Mouse (Mus musculus): ENCODE measurements at regions not wholly inside any gene's neighbourhood (a gene's known extent, or its start where the extent isn't known, plus 50 kb on each side); places are given as distances from the start of the nearest gene placed in this dataset.
A peak's percentile ranks its signal among the peaks of the same experiment; 100 is the strongest.

DNA sequence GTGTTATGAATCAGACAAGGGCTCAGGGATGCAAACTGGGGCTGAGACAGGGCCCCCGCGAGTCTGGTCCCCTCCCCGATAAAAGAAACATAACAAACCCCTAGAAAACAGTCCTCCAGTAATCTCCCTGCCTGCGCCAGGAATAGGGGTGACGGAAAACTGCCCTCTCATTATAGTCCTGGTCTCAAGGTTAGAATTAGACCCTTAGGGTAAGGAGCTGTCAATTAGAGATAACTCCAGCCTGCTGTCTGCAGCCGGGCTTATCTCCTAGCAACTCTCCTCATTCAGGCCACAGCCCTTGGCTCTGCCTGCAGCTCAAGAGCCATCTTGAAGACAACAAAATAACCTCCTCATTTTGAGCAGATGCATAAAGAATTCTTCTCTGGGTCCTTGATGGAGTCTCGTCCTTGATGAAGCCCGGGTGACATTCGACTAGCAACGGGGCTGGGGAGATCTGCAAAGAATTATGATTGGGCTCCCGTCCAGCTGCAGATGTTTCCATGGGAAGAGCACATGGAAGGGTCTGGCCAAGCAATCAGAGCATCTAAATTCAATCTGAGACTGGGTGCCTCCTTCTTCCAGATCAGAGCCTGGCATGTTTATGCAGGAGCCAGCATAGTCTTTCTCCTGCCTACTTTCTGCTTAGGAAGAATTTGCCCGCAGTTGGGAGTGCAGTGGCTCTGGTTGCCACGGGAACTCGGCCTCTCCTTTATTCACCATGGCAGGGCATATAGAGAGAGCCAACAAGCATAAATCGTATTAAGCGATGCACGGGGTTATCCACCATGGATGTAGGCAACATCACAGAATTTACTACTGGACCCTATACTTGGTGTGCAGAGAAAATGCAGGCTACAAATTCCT is 281.2 kb downstream of the Sox11 start:
- DNase-seq, result no peak

DNA sequence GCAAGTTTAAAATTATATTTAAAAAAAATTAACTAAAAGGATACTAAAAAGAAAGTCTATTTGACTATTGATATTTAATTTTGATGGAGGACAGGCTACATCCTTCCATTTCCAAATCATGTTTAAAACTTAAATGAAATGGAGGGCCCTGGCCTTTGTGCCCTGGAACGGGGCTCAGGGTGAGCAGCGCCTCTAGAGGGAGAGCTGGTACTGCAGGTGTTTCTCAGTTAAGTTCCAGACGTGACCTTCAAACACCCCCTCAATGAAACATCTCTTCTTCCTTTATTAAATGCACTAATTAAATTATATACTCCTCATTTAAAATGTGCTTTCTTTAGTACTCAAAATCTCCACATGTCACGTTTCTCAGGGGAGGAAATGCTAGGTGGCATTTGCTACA is 282.5 kb downstream of the Sox11 start:
- DNase-seq, result peak; percentile 39

DNA sequence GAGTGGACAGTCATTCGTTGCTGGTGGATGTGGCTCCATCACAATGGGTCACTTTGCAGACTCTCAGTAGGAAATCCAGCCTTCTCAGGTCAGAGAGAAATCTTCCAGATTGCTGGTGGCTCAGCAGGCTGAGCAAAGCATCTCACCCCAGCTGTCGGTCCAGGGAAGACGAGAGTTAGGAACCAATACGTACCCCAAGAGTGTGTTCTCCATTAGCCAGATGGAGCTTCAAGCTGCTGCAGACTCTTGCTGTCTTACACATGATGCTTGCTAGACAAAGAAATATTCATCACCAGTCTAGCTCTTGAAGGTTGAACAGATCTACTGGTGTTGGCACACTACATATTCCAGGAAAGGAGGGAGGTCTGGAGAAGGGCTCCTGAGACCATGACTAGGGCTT is 288.0 kb downstream of the Sox11 start:
- no peak for DNase-seq

DNA sequence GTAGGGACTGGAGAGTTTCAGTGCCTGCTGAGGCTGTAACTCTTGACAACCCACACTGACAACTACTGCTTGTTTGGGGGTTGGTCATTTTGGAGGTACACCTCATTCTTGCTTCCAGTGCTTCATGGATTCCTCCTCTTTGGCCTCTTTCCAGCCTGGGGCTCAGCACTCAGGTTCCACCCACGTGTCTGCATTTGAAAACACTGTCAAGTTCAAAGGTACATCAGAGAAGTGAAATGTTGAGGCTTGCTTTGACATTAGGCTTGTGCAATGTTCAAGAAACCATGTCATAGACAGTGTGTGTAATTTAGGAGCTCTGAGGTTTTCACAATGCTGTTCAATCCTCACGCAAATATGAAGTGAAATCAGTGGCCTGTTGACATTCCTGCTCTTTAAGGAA is 304.5 kb downstream of the Sox11 start:
- no peak for DNase-seq

DNA sequence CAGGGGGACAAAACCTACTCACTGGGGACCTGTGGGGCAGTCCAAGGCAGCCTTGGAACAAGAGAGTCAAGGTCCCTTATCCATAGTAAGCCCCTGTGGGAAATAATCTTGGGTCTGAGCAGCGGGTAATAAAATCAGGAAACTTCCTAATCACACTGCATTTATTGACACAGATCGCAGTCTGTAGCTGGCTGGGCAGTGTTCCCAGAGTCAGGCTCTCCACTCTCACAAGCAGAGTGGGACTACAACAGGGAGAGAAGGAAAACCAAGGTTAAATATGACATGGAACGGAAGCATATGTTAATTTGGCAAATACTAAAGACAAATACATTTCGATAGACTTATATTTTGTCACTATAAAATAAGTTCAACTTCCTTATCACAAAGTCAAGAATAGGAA is 322.6 kb downstream of the Sox11 start:
- no peak for DNase-seq

DNA sequence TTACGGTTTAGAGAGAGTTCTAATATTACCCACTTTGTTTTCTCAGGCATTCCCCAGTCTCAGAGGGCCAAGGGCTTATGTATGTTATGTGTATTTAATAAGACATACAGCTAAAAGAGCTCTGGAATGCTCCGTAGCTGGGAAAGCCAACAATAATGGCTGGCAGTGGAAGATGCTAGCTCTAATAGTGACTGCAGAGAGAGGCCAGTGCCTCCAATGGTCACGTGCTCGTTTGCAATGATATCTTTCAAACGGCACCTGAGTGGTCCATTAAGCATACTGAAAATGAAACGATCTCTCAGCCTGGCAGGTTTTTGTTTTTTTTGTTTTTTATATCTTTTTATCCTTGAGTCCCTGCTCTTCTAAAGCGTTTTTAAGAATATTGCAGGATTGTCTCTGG is 324.0 kb downstream of the Sox11 start:
- DNase-seq, result no peak

DNA sequence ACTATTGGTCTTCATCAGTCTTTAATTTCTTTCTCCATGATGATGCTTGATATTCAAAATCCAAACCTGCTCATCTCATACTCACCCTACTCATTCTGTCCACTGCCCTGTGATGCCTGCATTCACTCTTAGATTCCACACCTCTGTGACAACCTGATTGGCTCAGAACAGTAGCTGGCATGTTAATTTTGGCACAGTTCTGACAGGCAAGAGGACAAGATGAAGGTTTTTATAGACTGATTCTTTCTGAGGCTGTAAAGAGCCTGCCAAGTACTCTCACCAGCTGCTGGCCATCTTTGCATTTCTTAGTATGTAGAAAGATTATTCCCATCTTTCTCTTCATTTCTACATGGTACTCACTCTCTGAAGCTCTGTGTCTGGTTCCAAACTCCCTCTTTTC is 343.1 kb downstream of the Sox11 start:
- no peak for DNase-seq

DNA sequence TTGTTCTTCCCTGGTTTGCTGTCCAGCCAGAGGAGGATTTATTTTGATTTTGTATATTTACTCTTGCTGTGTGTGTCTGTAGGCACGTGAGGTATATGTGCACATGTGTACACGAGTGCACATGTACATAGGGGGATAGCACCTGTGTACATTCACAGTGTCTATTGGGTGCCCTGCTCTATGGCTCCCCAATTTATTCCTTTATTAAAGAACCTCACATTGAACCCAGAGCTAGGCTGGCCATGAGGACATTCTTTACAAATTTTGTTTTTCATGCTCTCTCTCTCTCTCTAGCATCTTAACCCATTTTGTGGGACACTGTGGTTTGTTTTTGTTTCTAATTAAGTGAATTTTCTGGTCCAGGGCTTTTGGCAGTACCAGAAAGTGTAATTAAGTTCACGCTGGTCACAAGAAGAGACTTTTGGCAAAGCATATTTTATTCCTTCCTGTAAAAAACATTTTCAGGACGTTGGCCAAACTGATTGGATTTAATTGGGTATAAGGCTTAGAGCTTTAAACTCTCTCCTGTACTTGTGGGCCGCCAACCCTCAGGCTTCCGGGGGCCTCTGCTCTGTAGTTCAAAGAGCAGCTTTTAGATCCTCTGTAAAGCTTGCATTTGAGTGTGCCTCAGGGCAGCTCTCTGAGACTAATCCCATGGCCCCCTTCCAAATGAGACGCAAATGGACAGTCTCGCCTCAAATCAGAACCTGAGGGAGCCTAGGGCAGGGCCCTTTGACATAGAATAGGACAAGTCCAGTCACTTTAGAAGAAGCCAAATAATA is 365.9 kb downstream of the Sox11 start:
- DNase-seq, result no peak

DNA sequence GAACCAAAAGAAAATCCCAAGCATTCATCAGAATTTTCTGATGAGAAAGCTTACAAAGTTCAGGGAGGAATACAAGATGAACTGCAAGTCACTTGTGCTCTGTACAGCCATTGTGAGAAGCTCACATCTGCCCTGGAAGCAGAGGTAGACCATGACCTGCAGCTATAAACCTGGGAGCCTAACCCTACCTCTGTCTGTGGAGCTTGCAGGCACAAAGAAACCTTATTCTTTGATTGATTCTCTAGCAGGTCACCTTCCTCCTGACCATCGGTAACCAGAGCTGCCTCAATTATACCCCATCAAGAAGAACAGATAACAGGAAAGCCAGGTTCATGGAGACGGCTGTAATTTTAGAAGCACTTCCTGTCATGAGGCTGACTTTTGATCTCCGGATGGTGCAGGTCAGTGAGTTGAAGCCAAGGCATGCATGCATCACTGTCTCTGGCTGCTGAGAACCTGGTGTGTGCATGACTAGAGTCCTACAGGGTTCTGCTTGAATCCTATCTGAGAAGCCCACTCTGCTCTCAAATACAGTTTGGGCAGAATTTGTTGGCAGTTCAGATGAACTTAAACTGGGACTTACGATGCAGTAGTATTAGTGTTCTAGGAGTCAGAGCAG is 369.8 kb downstream of the Sox11 start:
- no peak for DNase-seq

DNA sequence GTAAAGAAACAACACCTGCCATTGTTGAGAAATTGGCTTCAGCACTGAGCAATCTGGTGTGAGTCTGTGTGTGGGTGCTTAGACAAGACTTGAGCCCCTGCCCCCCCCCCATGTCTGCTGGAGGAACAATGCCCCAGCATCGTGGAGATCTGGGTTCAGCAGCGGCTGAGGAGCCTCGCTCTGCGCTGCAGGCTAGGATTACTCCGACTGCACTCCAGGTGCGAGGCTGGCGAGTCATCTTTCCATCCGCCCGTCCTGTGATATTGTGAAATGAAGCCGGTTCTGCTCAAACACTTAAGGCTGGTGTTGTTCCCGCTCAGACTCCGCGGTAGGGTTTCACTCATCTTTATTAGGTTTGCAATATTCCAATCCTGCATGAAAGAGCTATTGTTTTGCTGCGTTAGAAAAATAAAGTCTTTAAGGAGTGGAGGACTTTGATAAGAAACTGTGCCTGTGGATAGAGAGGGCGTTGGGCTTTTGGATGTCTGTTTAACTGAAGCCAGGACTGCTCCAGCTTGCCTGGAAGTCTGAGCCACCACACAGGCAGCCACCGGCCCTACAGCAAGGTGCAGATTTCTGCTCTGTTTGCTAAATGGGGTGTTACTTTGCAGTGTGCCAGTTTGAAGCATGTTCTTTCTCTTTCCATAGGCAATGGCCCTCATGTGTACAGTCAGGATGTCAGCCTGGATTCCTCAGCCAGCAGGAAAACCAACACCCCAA is 375.2 kb downstream of the Sox11 start:
- DNase-seq, result no peak

DNA sequence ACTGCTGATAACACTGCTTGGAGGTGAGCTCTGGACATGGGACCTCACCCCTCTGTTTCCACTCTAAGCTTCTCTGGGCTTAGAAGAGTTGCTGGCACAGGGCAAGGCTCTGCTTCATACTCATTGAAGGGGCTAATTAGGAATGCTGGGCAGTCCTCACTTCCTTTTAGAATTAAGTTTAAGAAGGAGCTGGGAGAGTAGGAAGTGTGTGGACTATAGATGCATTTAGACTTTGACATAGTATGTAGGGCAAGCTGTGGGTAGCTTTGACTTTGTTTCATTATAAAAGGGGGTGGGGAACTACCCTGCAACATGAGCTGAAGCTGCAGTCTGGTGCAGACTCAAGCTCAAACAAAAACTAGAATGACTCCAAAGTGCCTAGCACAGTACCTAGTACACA is 378.5 kb downstream of the Sox11 start:
- no peak for DNase-seq

DNA sequence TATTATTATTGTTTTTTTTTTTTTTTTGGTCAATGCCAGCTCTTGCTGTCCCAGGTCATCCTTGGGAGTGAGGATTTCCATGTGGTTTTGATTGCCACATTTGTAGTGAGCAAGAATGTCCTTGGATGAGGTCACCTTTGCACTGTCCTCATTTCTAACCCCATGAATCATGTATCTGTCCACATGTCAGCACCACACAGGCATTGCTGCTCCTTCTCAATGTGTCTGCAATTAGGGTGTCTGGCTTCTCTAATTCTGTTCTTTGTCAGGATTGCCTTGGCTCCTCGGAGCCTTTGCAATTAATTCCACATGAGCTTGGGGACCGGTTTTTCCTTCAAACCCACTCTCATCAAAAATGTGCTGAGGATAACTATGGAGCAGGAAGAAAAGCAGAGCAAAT is 402.5 kb downstream of the Sox11 start:
- DNase-seq, result no peak

DNA sequence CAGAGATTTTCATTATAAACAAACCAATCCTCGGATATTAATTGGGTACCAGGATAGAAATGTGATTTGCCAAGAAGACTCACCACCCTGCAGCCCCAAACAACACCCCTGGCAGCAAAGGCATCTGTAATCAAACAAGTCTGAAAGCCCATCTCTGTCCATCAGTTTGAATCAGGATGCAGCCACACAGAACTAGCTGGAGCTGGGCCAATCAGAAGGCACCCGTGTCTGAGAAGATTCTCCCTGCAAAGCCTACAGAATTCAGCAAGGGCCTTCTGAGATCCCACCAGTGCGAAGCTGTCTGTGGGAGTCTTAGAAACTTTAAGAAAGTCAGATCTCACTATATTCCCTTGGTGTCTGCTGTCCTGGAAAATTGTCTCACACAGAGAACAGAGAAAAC is 404.5 kb downstream of the Sox11 start:
- DNase-seq, result no peak

DNA sequence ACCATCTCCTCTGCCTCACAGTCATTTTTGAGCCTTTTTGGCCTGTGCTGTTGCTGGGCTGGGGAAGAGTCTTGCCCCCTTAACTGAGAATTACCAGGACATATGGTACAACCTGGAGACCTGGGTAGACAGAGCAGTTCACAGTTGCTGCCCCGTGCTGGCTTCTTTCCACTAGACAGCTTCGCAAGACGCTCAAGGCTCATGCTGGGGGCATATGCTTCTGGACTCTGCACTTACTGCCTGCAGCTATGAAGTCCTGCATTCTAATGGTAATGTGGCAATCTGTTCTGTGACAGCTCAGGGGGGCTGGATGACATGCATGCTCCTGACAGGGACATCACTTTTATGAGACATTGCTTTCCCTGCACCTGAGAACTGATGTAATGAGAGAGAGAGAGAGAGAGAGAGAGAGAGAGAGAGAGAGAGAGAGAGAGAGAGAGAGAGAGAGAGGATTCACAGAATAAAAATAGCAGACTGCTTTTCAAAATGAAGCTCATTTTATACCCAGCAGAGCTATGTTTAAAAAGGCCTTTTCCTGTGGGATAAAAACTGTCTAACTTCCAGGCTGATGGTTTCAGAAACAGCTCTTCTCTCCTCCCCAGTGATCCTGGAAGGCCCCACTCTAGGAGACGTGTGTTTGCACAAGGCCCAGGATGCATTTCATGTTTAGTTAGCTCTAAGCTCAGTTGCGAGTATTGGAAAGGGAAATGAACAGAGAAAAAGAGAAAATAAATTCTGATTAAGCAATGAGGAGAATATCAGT is 405.5 kb downstream of the Sox11 start:
- DNase-seq, result no peak

DNA sequence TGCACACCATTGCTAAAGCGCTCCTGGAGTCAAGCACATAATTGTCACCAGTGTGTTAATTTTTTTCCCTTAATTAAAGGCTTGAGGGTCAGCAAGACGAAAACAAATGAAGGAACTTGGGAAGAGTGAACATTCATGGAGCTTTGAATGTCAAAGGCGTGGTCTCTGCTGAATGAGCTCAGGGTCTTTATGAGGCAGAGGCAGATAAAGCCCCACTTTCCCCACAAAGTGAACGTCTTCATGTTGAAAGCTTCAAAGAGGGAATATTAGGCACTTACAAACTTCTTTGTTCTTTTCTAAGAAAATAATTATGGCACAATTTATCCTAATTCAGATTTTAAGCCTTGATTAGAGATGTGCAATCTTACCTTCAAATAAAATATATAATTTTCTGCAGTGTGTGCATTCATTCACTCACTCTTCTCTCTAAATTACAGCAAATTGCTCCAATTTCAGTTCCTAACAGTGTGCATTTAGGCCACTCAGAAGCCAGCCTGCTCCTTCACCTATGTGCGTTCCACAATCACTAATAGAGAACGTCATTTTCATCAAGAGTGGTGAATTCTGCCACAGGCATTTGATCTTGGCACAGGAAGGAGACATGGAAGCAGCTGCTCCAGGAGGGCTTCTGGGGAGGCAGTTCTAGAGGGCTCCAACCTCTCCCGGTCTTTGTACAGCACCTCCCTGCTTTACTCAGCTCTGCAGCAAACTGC is 412.1 kb downstream of the Sox11 start:
- no peak for DNase-seq

DNA sequence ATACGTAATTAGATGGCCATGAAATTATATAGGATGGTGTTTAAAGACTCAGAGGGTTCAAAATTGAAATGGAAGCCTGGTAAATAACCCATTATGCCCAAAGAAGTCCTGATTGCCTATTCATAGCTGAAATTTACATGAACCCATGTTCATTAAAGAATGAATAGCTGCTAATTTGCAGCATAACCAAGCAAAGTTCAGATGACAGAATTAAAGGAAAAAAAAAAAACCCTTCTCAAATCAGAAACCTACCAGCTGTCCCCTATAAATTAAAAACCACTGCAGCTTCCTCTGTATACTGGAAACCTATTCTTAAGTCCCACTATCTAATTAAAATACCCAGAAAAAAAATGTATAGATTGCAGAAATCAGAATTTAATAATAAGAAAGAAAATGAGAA is 436.2 kb downstream of the Sox11 start:
- no peak for DNase-seq

DNA sequence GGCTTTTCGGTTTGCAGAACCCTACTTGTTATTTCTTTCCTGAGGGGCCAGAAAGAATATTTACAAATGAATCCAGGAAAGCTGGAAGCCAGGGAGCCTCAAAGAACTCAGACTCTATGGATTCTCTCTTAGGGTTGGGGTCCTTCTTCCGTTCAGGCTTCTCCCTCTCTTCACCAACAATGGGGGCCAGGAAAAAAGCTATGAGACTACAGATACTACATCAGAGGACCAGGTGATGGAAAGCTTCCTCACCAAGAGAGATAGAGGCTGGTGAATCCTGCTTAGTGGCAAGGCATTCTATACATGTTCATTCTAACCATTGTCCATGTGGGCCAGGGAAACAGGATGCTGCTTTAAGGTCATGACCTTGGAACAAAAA is 434.9 kb downstream of the Cmpk2 start:
- DNase-seq, result no peak

DNA sequence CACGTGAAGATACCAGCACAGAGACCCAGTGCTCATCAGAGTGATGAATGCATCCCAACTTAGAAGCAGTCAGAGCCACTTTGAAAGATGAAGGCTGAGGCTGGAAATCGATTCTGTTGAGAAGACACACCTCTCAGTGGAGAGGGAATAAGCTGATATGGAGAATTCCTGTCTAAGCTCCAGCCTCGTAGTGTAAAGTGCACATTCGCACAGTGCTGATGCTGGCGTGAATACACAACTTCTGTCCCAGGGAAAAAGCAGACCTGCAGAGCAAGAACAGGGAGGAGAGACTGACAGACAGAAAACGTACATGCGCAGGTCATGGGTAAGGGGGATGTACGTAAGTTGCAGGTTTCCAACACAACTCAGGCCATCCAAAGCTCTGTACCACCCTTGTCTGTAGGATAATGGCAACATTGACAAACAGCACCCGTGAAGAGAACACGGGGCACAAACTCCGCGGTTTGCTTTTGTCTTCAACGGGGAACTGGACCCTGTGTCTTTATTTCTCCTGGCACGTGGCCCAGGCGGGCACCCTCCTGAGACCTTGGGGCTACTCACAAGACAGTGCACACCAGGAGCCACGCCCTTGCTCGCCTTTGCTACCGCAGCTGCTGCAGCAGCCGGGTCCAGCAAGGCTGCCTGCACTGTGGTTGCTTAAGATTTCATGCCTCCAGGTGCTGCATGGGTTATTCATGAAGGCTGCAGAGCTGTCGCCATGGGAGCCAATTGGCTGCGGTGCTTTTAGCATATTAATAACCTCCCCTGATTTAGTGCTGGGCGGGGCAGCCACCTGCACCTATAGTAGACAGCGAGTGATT is 434.3 kb downstream of the Cmpk2 start:
- DNase-seq, result no peak

DNA sequence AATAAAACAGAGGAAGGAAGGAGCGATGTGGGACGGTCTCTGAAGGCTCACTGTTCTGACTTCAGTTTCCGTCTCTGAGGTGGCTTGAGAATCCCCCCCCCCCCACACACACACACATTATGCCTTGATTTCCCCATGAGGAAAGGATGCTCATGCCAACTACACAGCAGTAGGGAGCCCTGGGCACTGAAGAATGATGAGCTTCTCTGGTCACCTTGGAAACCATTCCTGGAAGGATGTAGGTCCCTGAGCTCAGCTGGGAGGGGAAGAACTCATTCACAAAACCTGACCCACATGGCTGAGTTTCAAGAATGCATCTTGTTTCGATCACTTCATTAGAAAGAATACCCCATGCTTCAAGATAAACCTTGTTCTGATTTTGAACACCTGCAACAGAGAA is 422.2 kb downstream of the Cmpk2 start:
- DNase-seq, result no peak

DNA sequence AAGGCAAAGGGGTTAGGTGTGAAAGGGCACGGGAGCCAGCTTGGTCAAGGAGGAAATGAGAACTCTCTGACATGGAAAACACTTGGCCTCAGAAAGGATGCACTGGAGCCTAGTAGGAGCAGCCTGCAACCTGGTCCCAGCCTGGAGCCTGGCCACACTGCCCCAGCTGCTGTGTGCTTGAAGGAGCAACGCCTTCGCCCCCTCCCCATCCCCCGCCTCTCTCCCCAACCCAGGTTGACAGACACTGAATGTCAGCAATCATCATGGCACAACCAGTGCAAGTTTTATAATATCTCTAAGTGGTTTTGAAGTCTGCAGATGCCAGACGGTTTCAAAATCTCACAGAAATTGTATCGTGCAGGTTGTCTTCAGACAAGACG is 417.6 kb downstream of the Cmpk2 start:
- no peak for DNase-seq

Data from lung, postnatal 36 days (tissue).